Mouse (Mus musculus): ENCODE measurements at regions not wholly inside any gene's neighbourhood (a gene's known extent, or its start where the extent isn't known, plus 50 kb on each side); places are given as distances from the start of the nearest gene placed in this dataset.

GRCm38 (mm10) chr4:106144351-106145116 lies 171.5 kb upstream of the Usp24 start:
- TF ChIP-seq ZC3H11A (IDR thresholded peaks at IDR 0.05; ENCODE audit: borderline replicate concordance, low read depth, low read length): no peak
- no peak for TF ChIP-seq HCFC1 (IDR thresholded peaks at IDR 0.05; ENCODE audit: borderline replicate concordance, insufficient read depth, low read length)
- TF ChIP-seq CHD2 (IDR thresholded peaks at IDR 0.05; ENCODE audit: low read depth, low read length): no peak
